Mouse (Mus musculus): ENCODE data around the gene Nxf1. TPM values are rescaled to one million over a fixed set of nuclear protein-coding genes. Genes with fewer than 3 reads are reported as not detected.
A peak's percentile ranks its signal among the peaks of the same experiment; 100 is the strongest.
"Not testable (repeated sequence)": the region's sequence is repeated elsewhere in the genome, so short reads cannot be mapped to it uniquely, and the experiment has no call there.

The Nxf1 gene
- polyA plus RNA-seq (2017; shearing (Covaris generic)) = 100 to 1,000 TPM; 130 to 193 (median 160) TPM

- ATAC-seq = peak; percentile 86
These were observed at the start of gene Nxf1 for GRCm38 (mm10) chr19:8756635-8757387. TSS of gene Nxf1 (plus strand) at chr19:8757073.

DNA sequence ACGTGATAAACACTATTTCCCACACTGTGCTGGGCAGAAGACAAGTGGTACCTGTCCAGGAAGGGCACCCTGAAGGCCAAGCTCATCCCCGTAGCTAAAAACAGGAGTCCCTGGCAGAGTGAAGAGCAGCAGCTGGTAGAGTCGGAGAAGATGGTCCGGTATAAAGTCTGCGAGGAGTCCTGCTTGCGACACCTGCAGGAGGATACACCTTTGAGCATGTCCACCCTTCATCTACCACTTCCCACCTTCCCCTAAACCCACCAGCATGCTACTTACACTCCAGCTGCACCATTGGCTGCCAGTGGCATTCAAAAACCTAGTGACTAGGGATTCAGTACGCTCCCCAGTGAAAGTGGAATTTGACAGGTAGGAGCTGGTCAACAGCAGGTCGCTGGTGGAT is 47.9 kb upstream of the Nxf1 start:
- no peak for ATAC-seq

DNA sequence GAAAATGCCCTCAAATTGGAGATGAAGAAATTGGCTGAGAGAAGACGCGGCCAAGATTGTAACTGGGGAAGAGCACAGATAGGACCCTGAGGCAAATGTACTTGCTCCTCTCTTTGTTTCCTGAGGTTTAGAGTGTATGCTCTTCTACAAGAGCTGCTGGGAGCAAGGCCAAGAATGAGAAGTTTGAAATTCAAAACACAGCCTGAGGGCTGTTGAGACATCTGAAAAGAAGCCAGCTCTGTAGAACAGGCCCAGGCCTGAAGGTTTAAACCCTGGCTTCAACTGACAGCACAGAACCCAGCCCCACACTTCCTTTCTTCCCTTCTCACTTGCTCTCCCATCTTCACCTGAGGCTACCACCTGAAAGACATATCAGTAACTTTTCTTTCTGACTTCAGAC is 46.8 kb upstream of the Nxf1 start:
- no peak for ATAC-seq

DNA sequence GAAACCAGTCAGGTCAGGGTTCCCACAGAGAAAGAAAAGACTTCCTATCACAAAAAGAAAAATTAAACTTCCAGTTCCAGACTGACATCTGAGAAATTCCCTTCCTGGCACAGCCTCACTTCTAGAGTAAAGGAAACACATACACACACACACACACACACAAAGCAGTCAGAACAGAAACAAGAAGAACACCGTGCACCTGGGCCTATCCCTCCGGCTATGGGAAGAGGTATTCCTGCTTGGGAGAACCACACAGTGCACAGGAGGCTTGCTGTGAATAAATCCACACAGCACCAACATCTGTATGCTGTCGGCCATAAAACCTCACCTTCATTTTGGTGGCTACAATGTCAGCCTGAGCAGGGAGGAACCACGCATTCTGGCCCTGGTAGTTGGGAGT is 45.4 kb upstream of the Nxf1 start:
- ATAC-seq = no peak

- peak; percentile 69 for ATAC-seq
These were observed 44.7 kb upstream of the Nxf1 start for GRCm38 (mm10) chr19:8711949-8712869.

DNA sequence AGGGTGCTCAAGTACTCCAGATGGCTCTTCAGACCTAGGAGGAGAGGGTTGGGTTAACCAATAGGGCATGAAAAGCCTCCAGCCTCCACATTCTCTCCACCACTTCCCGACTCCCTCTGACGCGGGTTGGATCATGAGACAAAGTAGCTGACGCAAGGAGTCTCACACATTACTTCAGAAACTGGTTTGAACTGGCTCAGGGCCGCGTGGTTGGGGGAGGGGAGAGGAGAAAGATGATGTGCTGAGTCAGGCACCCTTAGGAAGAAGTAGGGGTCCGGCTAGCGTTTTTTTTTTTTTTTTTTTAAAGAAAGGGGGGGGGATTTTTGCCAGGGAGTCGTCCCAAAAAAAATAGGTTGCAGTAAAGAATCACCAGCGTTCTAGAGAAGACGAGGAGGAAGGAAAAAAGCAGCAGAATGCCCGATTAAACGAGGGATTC is 44.0 kb upstream of the Nxf1 start:
- peak; percentile 63 for ATAC-seq

DNA sequence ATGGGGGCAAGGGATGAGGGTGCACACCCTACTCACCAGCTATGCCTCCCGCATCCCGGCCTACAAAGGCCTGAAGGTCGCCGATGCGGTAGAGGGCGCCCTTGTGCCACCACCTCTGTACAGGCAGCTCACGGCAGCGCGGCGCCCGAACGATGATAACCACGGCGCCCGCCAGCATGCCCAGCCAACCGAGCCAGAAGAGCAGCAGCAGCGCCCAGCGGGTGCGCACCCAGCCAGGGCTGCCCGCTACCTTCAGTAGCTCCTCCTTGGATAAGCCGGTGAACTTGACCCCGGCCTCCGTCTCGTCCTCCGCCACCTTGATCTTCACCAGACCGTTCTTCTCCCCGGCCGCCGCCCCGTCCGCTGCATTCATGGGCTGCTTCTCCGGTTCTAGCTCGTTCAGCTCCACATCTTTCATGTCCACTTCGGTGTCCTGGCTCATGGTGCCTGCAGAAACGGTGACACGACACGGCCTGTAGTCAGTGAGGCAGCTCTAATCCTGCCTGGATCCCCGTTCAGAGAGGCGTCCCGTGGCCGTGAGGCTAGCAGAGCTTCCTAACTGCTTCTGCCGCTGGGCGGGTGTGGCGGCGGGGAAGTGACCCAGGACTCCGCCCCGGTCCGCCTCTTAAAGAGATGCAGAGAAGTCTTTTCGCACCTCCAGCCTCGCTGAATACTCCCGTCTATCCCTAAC is 43.4 kb upstream of the Nxf1 start:
- peak; percentile 63 for ATAC-seq

DNA sequence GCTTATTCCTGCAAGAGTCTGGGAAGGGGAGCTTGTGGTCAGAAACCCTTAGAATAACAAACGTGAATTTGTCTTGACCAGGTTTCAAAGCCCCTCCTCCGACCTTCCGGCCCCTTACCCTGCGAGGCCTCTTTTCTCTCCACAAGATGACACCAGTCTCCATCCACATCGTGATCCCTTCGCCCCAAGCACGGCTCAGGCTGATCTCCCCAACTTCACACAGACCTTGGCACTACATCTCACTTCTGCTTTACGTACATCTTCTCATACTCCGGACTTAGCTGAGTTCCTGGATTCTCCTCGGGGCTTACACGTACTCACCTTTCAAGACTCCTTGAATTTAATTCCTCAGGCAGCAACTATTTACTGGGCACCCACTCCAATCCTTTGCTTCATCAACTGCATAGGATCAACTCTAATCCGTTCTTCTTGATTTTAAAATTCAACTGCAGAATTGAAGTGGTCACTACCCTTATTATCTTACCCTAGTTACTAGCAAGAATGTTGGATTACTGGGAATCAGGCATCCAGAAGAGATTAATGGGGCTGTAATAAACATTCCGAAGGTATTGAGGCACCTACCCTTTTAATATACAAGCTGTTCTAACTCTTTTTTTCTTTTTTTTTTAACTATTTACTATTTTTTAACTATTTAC is 42.7 kb upstream of the Nxf1 start:
- no peak for ATAC-seq

- ATAC-seq = no peak
These were observed 42.0 kb upstream of the Nxf1 start for GRCm38 (mm10) chr19:8714653-8715481.

GRCm38 (mm10) chr19:8715868-8716766 is 40.8 kb upstream of the Nxf1 start:
- no peak for ATAC-seq

DNA sequence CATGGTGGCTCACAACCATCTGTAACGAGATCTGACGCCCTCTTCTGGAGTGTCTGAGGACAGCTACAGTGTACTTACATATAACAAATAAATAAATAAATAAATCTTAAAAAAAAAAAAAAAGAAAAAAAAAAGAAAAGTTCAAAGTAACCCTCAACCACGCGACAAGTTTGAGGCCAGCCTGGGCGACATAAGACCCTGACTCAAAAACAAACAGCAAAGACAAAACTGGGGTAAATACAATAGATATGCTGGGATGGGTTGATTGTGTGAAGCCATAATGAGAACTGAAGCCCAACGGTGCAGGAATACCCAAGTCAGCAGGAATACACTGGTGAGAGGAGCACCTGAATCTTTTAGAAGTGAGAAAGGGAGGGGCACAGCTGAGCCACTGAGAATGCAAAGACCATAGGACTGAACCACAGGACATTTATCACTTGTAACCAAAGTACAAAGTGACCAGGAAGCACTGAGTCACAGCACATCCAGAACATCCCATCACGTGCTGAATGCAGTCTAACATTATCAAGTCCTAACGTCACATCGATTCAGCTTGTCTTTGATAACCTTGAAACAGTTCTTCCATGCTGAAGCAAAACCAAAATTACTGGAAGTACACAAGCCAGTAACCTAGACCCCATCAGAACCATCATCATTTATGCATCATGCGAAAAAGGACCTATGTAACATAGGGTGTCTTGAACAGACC is 40.0 kb upstream of the Nxf1 start:
- no peak for ATAC-seq

DNA sequence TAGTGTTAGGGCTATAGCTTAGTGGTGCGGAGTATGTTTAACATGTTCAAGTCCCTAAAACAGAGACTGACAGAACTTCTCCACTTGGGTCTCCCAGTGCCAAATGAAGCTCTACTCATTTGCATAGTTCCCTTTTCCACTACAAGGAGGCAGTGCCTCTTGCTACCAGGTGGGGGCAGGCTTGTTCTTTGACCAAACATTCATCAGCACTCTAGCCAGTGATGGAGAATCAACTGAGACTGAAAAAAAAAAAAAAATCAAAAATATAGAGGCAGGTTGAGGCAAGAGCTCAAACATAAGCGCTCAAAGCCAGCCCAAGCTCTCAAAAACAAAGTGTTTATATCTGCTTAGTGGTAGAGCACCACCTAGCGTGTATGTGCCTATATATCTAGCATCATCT is 38.5 kb upstream of the Nxf1 start:
- peak; percentile 28 for ATAC-seq

DNA sequence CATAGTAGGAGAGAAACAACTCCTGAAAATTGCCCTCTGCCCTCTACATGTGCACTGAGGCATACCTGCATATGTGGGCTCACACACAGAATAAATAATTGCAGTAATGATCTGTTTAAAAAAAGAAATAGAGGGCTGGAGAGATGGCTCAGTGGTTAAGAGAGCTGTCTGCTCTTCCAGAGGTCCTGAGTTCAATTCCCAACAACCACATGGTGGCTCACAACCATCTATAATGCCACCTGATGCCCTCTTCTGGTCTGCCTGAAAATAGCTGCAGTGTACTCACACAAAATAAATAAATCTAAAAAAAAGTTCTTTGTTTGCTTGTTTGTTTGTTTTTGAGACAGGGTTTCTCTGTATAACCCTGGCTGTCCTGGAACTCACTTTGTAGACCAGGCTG is 37.8 kb upstream of the Nxf1 start:
- not testable (repeated sequence) for ATAC-seq

DNA sequence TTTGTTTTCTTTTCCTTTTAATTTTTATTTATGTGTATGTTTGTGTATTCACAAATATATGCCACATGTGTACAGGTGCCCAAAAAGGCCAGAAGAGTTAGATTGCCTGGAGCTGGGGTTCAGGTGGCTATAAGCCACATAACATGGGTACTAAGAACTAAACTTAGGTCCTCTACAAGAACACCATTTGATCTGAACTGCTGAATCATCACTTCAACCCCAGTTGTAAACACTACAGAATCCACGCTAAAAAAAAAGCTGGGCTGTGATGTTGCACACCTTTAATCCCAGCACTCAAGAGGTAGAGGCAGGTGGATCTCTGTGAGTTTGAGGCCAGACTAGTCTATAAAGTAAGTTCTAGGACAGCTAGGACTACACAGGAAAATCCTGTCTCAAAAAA is 35.5 kb upstream of the Nxf1 start:
- ATAC-seq = no peak

GRCm38 (mm10) chr19:8722021-8722420 is 34.9 kb upstream of the Nxf1 start:
- no peak for ATAC-seq

DNA sequence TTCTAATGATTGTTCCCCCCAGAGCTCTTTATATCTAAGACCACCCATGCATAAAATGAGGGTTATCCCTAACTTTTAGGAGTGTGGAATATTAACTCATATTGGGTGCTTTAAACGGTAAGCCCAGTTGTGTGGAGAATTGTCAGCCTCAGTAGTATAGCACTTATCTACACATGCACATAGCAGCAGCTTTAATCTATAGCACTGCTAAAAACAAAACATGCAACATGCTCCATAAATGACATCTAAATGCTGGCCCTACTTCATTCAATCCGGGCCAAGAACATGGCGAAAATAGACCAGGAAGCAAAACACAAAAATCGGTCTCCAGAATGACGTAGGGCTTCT is 34.3 kb upstream of the Nxf1 start:
- ATAC-seq = no peak

GRCm38 (mm10) chr19:8722907-8723573 is 33.8 kb upstream of the Nxf1 start, which contains the start of gene Slc3a2:
TSS of gene Slc3a2 (minus strand) at chr19:8723369.
- ATAC-seq = peak; percentile 92

- ATAC-seq = no peak
These were observed 33.1 kb upstream of the Nxf1 start for GRCm38 (mm10) chr19:8723574-8724346.

Measured in inflammation-experienced regulatory T-cells, adult 6 months (primary cell).